Mouse (Mus musculus) forebrain, embryonic 16.5 days (tissue): Measurements from ENCODE around the gene Acyp2. TPM values are rescaled to one million over a fixed set of nuclear protein-coding genes. Genes with fewer than 3 reads are reported as not detected.
A peak's percentile ranks its signal among the peaks of the same experiment; 100 is the strongest.

Source experiments
- ATAC-seq: fragments of 200-750 bp; cut with Nextera tagmentation; 2 replicates; pipeline ENCODE4 v1.8.0; 2017; ENCODE audit warnings: mild to moderate bottlenecking, moderate library complexity
- H3K27ac ChIP-seq: fragments of 300-500 bp; sonication (generic); 2 replicates; pipeline ENCODE4 v1.5.1; 2014; ENCODE audit warnings: low read length, control low read depth
- H3K27me3 ChIP-seq: fragments of 300-500 bp; sonication (generic); replicated peaks from 2 replicates; pipeline ENCODE4 v1.6.1; 2014; ENCODE audit warnings: low read length; ENCODE audit not compliant: control insufficient read depth, insufficient read depth
- H3K36me3 ChIP-seq: fragments of 300-500 bp; sonication (generic); 2 replicates; pipeline ENCODE4 v1.6.1; 2014; ENCODE audit not compliant: control insufficient read depth, insufficient read depth
- H3K4me1 ChIP-seq: fragments of 300-500 bp; sonication (generic); replicated peaks from 2 replicates; pipeline ENCODE4 v1.6.1; 2014; ENCODE audit warnings: low read length; ENCODE audit not compliant: control insufficient read depth, insufficient read depth
- H3K4me2 ChIP-seq: fragments of 300-500 bp; sonication (generic); 2 replicates; pipeline ENCODE4 v1.6.1; 2014; ENCODE audit warnings: mild to moderate bottlenecking, low read length, control low read depth
- H3K4me3 ChIP-seq: fragments of 300-500 bp; sonication (generic); replicated peaks from 2 replicates; pipeline ENCODE4 v1.5.1; 2014; ENCODE audit warnings: mild to moderate bottlenecking, low read length, control low read depth
- H3K9ac ChIP-seq: fragments of 300-500 bp; sonication (generic); replicated peaks from 2 replicates; pipeline ENCODE4 v1.6.1; 2014; ENCODE audit warnings: low read depth, low read length, control low read depth
- H3K9me3 ChIP-seq: fragments of 300-500 bp; sonication (generic); 2 replicates; pipeline ENCODE4 v1.6.1; 2016; ENCODE audit warnings: low read length; ENCODE audit not compliant: control insufficient read depth
- WGBS: fragments of 180-500 bp; shearing (Covaris S2); extraction: QIAGEN DNeasy Blood & Tissue Kit; methylation state at CpG from one replicate; pipeline ENCODE4 v1.1.7; 2014; 5-methylcytosine and 5-hydroxymethylcytosine counted together
- polyA plus RNA-seq: library from polyadenylated mRNA; unstranded; fragments of >200 nt; fragmentation: Nextera tagmentation; extraction: Ambion mirVana; gene quantifications from 2 replicates; pipeline ENCODE4 v1.2.1, GENCODE M21; 2015

Acyp2 gene
- polyA plus RNA-seq, 1 experiment from 2014 or later, result 10.1 TPM

GRCm38 (mm10) chr11:30517133-30517532 is 132.3 kb downstream of the Acyp2 start:
- ATAC-seq, result no peak

GRCm38 (mm10) chr11:30508178-30508577 is 141.2 kb downstream of the Acyp2 start:
- Histone ChIP-seq H3K9me3 (no peaks in the 10 kb centered on the region), H3K4me2 (no peak overlapping the region), H3K4me3 (no peak overlapping the region), H3K9ac (no peak overlapping the region), H3K36me3 (no peaks in the 10 kb centered on the region), H3K27ac (no peak overlapping the region), H3K4me1 (no peaks in the 10 kb centered on the region), H3K27me3 (no peaks in the 10 kb centered on the region)
- WGBS, result 65% methylated on average over 4 of the region's 4 CpGs
- peak; percentile 89 for ATAC-seq

More at GRCm38 (mm10) chr11:30517133-30517532, 132.3 kb downstream of the Acyp2 start:
- WGBS, result 85% methylated on average over 2 of the region's 2 CpGs
- Histone ChIP-seq H3K27ac (no peak overlapping the region), H3K9me3 (no peaks in the 10 kb centered on the region), H3K27me3 (no peaks in the 10 kb centered on the region), H3K36me3 (no peaks in the 10 kb centered on the region), H3K4me1 (no peaks in the 10 kb centered on the region), H3K9ac (no peak overlapping the region), H3K4me3 (no peak overlapping the region), H3K4me2 (no peak overlapping the region)

GRCm38 (mm10) chr11:30498738-30499355 is 150.5 kb downstream of the Acyp2 start:
- no peaks in the 10 kb centered on the region for H3K9me3 ChIP-seq
- no peaks in the 10 kb centered on the region for H3K36me3 ChIP-seq
- ATAC-seq, result no peak
- no peaks in the 10 kb centered on the region for H3K27me3 ChIP-seq
- 76% methylated on average over 3 of the region's 3 CpGs for WGBS
- H3K9ac ChIP-seq, result no peak overlapping the region
- H3K4me3 ChIP-seq, result no peak overlapping the region
- H3K4me1 ChIP-seq, result no peaks in the 10 kb centered on the region
- no peak overlapping the region for H3K4me2 ChIP-seq
- no peak overlapping the region for H3K27ac ChIP-seq

GRCm38 (mm10) chr11:30497151-30497550 is 152.2 kb downstream of the Acyp2 start:
- no peaks in the 10 kb centered on the region for H3K27me3 ChIP-seq
- H3K36me3 ChIP-seq, result no peaks in the 10 kb centered on the region
- H3K4me1 ChIP-seq, result no peaks in the 10 kb centered on the region
- no peak overlapping the region for H3K27ac ChIP-seq
- no peak overlapping the region for H3K4me3 ChIP-seq
- no peak overlapping the region for H3K4me2 ChIP-seq
- WGBS, result 57% methylated on average over 2 of the region's 2 CpGs
- H3K9me3 ChIP-seq, result no peaks in the 10 kb centered on the region
- ATAC-seq, result no peak
- no peak overlapping the region for H3K9ac ChIP-seq

GRCm38 (mm10) chr11:30491515-30492260 is 157.7 kb downstream of the Acyp2 start:
- Histone ChIP-seq H3K9ac (no peak overlapping the region), H3K36me3 (no peaks in the 10 kb centered on the region), H3K4me2 (no peak overlapping the region), H3K4me1 (no peaks in the 10 kb centered on the region), H3K27me3 (no peaks in the 10 kb centered on the region), H3K27ac (no peak overlapping the region), H3K9me3 (no peaks in the 10 kb centered on the region), H3K4me3 (no peak overlapping the region)
- ATAC-seq, result no peak

- WGBS, result 85% methylated on average over 9 of the region's 10 CpGs
- Histone ChIP-seq H3K9me3 (no peaks in the 10 kb centered on the region), H3K36me3 (no peaks in the 10 kb centered on the region), H3K27me3 (no peaks in the 10 kb centered on the region), H3K4me2 (no peak overlapping the region), H3K4me1 (no peaks in the 10 kb centered on the region), H3K4me3 (no peak overlapping the region), H3K9ac (no peak overlapping the region), H3K27ac (no peak overlapping the region)
- no peak for ATAC-seq
Observed at GRCm38 (mm10) chr11:30488183-30488582, 161.2 kb downstream of the Acyp2 start.

- no peak for ATAC-seq
- H3K9ac ChIP-seq, result no peak overlapping the region
- no peaks in the 10 kb centered on the region for H3K36me3 ChIP-seq
- no peaks in the 10 kb centered on the region for H3K9me3 ChIP-seq
- H3K4me1 ChIP-seq, result no peaks in the 10 kb centered on the region
- no peaks in the 10 kb centered on the region for H3K27me3 ChIP-seq
- WGBS, result 90% methylated on average over 4 of the region's 4 CpGs
- no peak overlapping the region for H3K4me3 ChIP-seq
- H3K4me2 ChIP-seq, result no peak overlapping the region
- H3K27ac ChIP-seq, result no peak overlapping the region
Observed at GRCm38 (mm10) chr11:30483286-30483685, 166.1 kb downstream of the Acyp2 start.

GRCm38 (mm10) chr11:30471751-30472593 is 177.4 kb downstream of the Acyp2 start, which contains the start of gene 4930505A04Rik:
4930505A04Rik (minus strand) TSS chr11:30471827.
- H3K27me3 ChIP-seq, result no peaks in the 10 kb centered on the region
- no peaks in the 10 kb centered on the region for H3K36me3 ChIP-seq
- no peaks in the 10 kb centered on the region for H3K9me3 ChIP-seq
- peak within 1 kb of the TSS; percentile 66 for H3K9ac ChIP-seq
- H3K4me3 ChIP-seq, result peak within 1 kb of the TSS; percentile 48
- peak; percentile 98 for ATAC-seq
- WGBS, result 6% methylated on average over 17 of the region's 17 CpGs
- H3K4me1 ChIP-seq, result peaks cover 15% of the 10 kb centered on the region
- H3K27ac ChIP-seq, result peak within 1 kb of the TSS; percentile 83
- peak within 1 kb of the TSS; percentile 65 for H3K4me2 ChIP-seq

GRCm38 (mm10) chr11:30471187-30471586 is 178.2 kb downstream of the Acyp2 start:
- WGBS, result 63% methylated on average over 8 of the region's 8 CpGs
- Histone ChIP-seq H3K27me3 (no peaks in the 10 kb centered on the region), H3K36me3 (no peaks in the 10 kb centered on the region), H3K9ac (no peak overlapping the region; the same call in none of the 2 replicates), H3K9me3 (no peaks in the 10 kb centered on the region), H3K4me2 (peak overlapping the region; percentile 65), H3K4me1 (peaks cover 15% of the 10 kb centered on the region), H3K27ac (peak overlapping the region; percentile 83), H3K4me3 (no peak overlapping the region)
- ATAC-seq, result peak; percentile 24
